Mouse (Mus musculus) gastrocnemius, postnatal 36 days (tissue): ENCODE results near the gene Stk19. TPM values are rescaled to one million over a fixed set of nuclear protein-coding genes. Genes with fewer than 3 reads are reported as not detected.

Source experiments
- DNase-seq, 2 experiments: peaks; one replicate each; pipeline ENCODE4 v3.0.0; 2022
- intact Hi-C: fragments of 180-260 bp; cut with DNase I; formaldehyde crosslinking; loops from one replicate; pipeline ENCODE4 v1.15.1; 2025
- long read RNA-seq, 2 experiments: library from polyadenylated mRNA; stranded (forward); transcript quantifications; one replicate each; pipeline ENCODE4 v2.0.0; 2021
- total RNA-seq, 2 experiments: library from RNA; stranded (reverse); gene quantifications; 2 replicates each; pipeline ENCODE4 v1.2.3; 2021

Gene Stk19
- 1 to 10 TPM; 5.8 to 8.7 TPM for total RNA-seq
- long read RNA-seq, experiment 1, transcript Stk19-201 (7 exons, 1,120 nt), result major isoform, 7 of 23 reads
- long read RNA-seq, experiment 1, partial matches to known transcripts, result 2 of 23 reads
- long read RNA-seq, experiment 1, other reads (novel, unspliced or antisense), result 14 of 23 reads
- long read RNA-seq, experiment 2, transcript Stk19-201 (7 exons, 1,120 nt), result major isoform, 6 of 22 reads
- long read RNA-seq, experiment 2, partial matches to known transcripts, result 16 of 22 reads
- long read RNA-seq, experiment 2, other reads (novel, unspliced or antisense), result 0 of 22 reads

GRCm38 (mm10) chr17:34836856-34837221, at the start of gene Stk19, which contains the start of gene Dxo:
Stk19 (minus strand) TSS chr17:34836945.
Dxo (plus strand) TSS chr17:34837019.
- peak; percentile 92 to 93 for DNase-seq
- intact Hi-C loops, result loop anchor here (10.0 kb wide), 1 partner anchor 192 kb away; the partner anchor contains the start of genes Atf6b and Fkbpl

GRCm38 (mm10) chr17:34885615-34886014, 48.9 kb upstream of the Stk19 start:
- intact Hi-C loops, result no loop called here
- DNase-seq, result no peak

GRCm38 (mm10) chr17:34884704-34885103, 48.0 kb upstream of the Stk19 start:
- intact Hi-C loops, result no loop called here
- DNase-seq, result no peak

GRCm38 (mm10) chr17:34883332-34883731, 46.6 kb upstream of the Stk19 start:
- DNase-seq, result no peak
- intact Hi-C loops, result no loop called here

GRCm38 (mm10) chr17:34881683-34882310, 45.1 kb upstream of the Stk19 start, which contains the start of gene Gm20547:
Gm20547 (minus strand) TSS chr17:34882042.
- intact Hi-C loops, result no loop called here
- DNase-seq, result no peak

- DNase-seq, result no peak
- intact Hi-C loops, result no loop called here
Observed at GRCm38 (mm10) chr17:34881166-34881565, 44.4 kb upstream of the Stk19 start.

- intact Hi-C loops, result no loop called here
- DNase-seq, result no peak
Observed at GRCm38 (mm10) chr17:34879336-34879879, 42.7 kb upstream of the Stk19 start, which contains the start of gene Zbtb12. Zbtb12 (plus strand) TSS chr17:34879483.

GRCm38 (mm10) chr17:34874321-34874720, 37.6 kb upstream of the Stk19 start:
- intact Hi-C loops, result no loop called here

GRCm38 (mm10) chr17:34865981-34866380, 29.2 kb upstream of the Stk19 start:
- no peak for DNase-seq
- intact Hi-C loops, result no loop called here

More at GRCm38 (mm10) chr17:34874321-34874720, 37.6 kb upstream of the Stk19 start:
- no peak for DNase-seq

- intact Hi-C loops, result no loop called here
- DNase-seq, result no peak
Observed at GRCm38 (mm10) chr17:34862416-34863081, 25.8 kb upstream of the Stk19 start, which contains the start of gene Cfb. Cfb (minus strand) TSS chr17:34862518.

- peak in 1 of 2 experiments; percentile 23 for DNase-seq
- intact Hi-C loops, result no loop called here
Observed at GRCm38 (mm10) chr17:34861704-34862415, 25.1 kb upstream of the Stk19 start.

- intact Hi-C loops, result no loop called here
- DNase-seq, result no peak
Observed at GRCm38 (mm10) chr17:34860514-34860913, 23.8 kb upstream of the Stk19 start.

- intact Hi-C loops, result no loop called here
- DNase-seq, result no peak
Observed at GRCm38 (mm10) chr17:34858670-34859069, 21.9 kb upstream of the Stk19 start.

GRCm38 (mm10) chr17:34855825-34856224, 19.1 kb upstream of the Stk19 start:
- intact Hi-C loops, result loop anchor here (2.0 kb wide), 1 partner anchor 127 kb away; no protein-coding TSS in a partner anchor
- peak in 1 of 2 experiments; percentile 29 for DNase-seq

- DNase-seq, result no peak
- intact Hi-C loops, result loop anchor here (1.0 kb wide), 1 partner anchor 58 kb away; no protein-coding TSS in a partner anchor
Observed at GRCm38 (mm10) chr17:34854761-34855160, 18.0 kb upstream of the Stk19 start.

- DNase-seq, result no peak
- intact Hi-C loops, result no loop called here
Observed at GRCm38 (mm10) chr17:34853511-34853910, 16.8 kb upstream of the Stk19 start.

GRCm38 (mm10) chr17:34850517-34851125, 13.9 kb upstream of the Stk19 start:
- intact Hi-C loops, result no loop called here

GRCm38 (mm10) chr17:34849722-34850516, 13.2 kb upstream of the Stk19 start, which contains the start of the genes Skiv2l and Nelfe:
Skiv2l (minus strand) TSS chr17:34850210.
Nelfe (plus strand) TSS chr17:34850391.
- peak; percentile 93 to 98 for DNase-seq
- intact Hi-C loops, result loop anchor here (10.0 kb wide), 1 partner anchor 675 kb away; no protein-coding TSS in a partner anchor

More at GRCm38 (mm10) chr17:34850517-34851125, 13.9 kb upstream of the Stk19 start:
- DNase-seq, result no peak
